Mouse (Mus musculus): Measurements from ENCODE around the gene Tssc4. TPM values are rescaled to one million over a fixed set of nuclear protein-coding genes. Genes with fewer than 3 reads are reported as not detected.

Tssc4 gene
- polyA plus RNA-seq (2014; fragmentation: Nextera tagmentation; extraction: Ambion mirVana) = 59.1 and 60.3 TPM in 2 replicates

DNA sequence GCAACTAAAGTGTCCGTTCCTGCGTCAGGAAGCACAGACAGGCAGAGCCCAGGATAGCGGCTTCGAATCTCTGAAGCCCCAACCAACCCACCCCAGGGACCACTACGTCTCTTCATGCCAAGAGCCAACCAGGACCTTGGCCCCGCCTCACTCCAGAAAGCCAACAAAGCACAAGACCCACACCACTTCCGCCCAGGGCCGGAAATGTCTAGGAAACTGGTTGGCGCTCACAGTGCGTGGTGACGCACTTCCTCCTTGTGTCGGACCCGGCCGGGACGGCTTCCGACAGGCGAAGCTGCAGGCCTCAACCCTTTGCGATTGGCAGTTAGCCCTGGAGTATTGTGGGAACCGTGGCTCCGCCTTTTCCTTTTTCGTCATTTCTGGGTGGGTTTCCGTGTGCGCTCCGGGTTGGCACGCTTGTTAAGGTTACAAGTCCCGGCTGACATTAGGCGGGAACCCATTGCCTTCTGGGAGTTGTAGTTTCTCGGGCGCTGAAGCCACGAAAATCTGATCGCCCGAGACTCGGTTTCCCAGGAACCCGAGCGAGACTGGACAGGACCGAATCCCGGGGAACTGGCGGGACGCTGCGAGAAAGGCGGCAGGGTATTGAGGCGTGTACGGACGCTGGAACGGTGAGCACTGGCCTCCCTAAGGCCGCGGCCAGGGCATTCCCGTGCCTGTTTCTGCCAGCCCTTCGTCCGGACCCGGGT, at the start of gene Tssc4:
Gene Tssc4 (plus strand): TSS at position 368 of the 710 bp plus-strand sequence.
- Histone ChIP-seq H3K4me3 (ENCODE audit: low read depth, low read length) (peak within 1 kb of the TSS; percentile 93), H3K9me3 (ENCODE audit: control insufficient read depth, low read length) (no peaks in the 10 kb centered on the region), H3K36me3 (ENCODE audit: control insufficient read depth, insufficient read depth, low read length) (peaks cover 62% of the 10 kb centered on the region), H3K9ac (ENCODE audit: low read length) (peak within 1 kb of the TSS; percentile 94), H3K4me2 (ENCODE audit: low read length) (peak within 1 kb of the TSS; percentile 82), H3K27me3 (replicated peaks; ENCODE audit: control insufficient read depth, insufficient read depth, low read length) (no peaks in the 10 kb centered on the region), H3K4me1 (replicated peaks; ENCODE audit: control insufficient read depth, insufficient read depth, low read length) (peaks cover 20% of the 10 kb centered on the region), H3K27ac (ENCODE audit: low read depth) (peak within 1 kb of the TSS; percentile 93)
- peak; percentile 92 for ATAC-seq (replicated peaks; ENCODE audit: low FRiP score, low TSS enrichment, low read depth)
- DNase-seq (ENCODE audit: low spot score) = peak; percentile 96
- under 1% methylated on average over 51 of the region's 51 CpGs for WGBS

DNA sequence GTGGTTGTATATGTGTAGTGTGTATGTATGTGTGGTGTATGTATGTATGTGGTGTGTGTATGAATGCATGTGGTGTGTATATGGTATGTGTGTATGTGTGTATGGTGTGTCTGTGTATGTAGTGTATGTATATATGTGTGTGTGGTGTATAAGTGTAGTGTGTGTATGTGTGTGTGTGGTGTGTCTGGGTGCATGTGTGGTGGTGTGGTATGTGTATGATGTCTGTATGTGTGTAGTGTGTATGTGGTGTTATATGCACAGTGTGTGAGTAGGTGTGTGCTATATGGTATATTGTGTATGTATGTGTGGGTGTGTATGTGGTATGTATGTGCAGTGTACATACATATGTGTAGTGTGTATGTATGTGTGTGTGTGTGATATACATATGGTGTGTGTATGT, 49.0 kb upstream of the Tssc4 start:
- Histone ChIP-seq H3K9ac (ENCODE audit: low read length) (no peak overlapping the region), H3K36me3 (ENCODE audit: control insufficient read depth, insufficient read depth, low read length) (no peaks in the 10 kb centered on the region)

DNA sequence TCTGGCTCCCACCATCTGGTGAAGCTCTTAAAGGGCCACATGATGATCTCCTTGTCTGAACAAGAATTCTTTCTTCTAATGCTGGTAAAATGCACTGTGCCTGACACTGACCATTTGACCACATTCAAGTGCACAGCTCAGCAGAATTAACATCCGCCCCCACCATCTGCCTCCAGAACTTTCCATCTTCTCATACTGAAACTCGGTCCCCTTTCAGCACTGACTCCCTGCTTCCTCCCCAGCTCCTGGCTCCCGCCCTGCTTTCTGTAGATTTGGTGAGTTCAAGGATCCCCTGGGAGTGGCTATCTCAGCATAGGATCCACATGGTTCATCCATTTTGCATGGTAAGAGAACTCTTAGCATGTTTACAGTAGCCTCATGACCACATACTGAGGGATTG, 48.3 kb upstream of the Tssc4 start:
- Histone ChIP-seq H3K9ac (ENCODE audit: low read length) (no peak overlapping the region), H3K27me3 (replicated peaks; ENCODE audit: control insufficient read depth, insufficient read depth, low read length) (no peaks in the 10 kb centered on the region; the same call in 1 of the 2 replicates), H3K4me2 (ENCODE audit: low read length) (no peak overlapping the region), H3K4me1 (replicated peaks; ENCODE audit: control insufficient read depth, insufficient read depth, low read length) (peaks cover 7% of the 10 kb centered on the region; the same call in 1 of the 2 replicates), H3K9me3 (ENCODE audit: control insufficient read depth, low read length) (no peaks in the 10 kb centered on the region), H3K4me3 (ENCODE audit: low read depth, low read length) (no peak overlapping the region), H3K27ac (ENCODE audit: low read depth) (no peak overlapping the region), H3K36me3 (ENCODE audit: control insufficient read depth, insufficient read depth, low read length) (no peaks in the 10 kb centered on the region)
- DNase-seq (ENCODE audit: low spot score) (no peak), ATAC-seq (replicated peaks; ENCODE audit: low FRiP score, low TSS enrichment, low read depth) (no peak)
- 83% methylated on average over 3 of the region's 3 CpGs for WGBS

More for the DNA sequence above, 49.0 kb upstream of the Tssc4 start:
- H3K9me3 ChIP-seq (ENCODE audit: control insufficient read depth, low read length) = no peaks in the 10 kb centered on the region
- no peak overlapping the region for H3K4me2 ChIP-seq (ENCODE audit: low read length)
- no peaks in the 10 kb centered on the region; the same call in 1 of the 2 replicates for H3K27me3 ChIP-seq (replicated peaks; ENCODE audit: control insufficient read depth, insufficient read depth, low read length)
- peaks cover 14% of the 10 kb centered on the region for H3K4me1 ChIP-seq (replicated peaks; ENCODE audit: control insufficient read depth, insufficient read depth, low read length)
- no peak overlapping the region for H3K4me3 ChIP-seq (ENCODE audit: low read depth, low read length)
- H3K27ac ChIP-seq (ENCODE audit: low read depth) = no peak overlapping the region
- ATAC-seq (replicated peaks; ENCODE audit: low FRiP score, low TSS enrichment, low read depth) (no peak), DNase-seq (ENCODE audit: low spot score) (no peak)

DNA sequence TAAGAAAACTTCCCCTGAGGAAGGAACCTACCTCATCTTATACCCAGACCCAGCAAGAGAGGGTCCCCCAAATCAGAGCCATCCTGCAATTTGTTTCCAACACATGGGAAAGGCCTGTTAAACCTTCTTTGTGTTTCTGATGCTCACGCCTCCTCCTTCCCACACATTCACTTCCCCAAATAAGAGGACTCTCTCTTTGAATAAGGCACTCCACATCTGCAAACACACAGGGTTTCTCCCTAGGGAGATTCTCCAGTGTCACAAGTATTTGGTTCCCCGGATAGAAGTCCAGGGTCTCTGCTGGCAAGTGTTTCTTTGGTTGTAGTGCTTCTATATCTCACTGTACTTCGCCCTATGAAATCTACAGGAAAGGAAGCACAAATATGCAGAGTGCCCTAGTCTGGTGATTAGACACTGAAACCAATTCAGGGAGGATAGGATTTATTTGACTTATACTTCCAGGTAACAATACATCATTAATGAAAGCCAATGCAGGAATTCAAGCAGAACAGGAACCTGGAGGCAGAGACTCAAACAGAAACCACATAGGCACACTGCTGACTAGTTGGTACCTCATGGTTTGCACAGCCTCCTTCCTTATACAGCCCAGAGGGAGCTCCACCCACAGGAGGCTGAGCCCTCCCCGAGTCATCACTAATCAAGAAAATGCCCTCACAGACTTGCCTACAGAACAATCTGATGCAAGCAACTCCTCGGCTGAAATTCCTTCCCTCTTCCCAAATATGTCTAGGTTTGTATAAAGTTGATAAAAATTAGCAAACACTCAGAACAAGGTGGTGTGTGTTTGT, 47.5 kb upstream of the Tssc4 start:
- 0 out of 2 replicates have a peak, but pooled peaks have one; percentile 50 for ATAC-seq (replicated peaks; ENCODE audit: low FRiP score, low TSS enrichment, low read depth)
- no peak overlapping the region for H3K9ac ChIP-seq (ENCODE audit: low read length)
- 0 out of 2 replicates have a peak, but pooled peaks cover 4% of the 10 kb centered on the region for H3K4me1 ChIP-seq (replicated peaks; ENCODE audit: control insufficient read depth, insufficient read depth, low read length)
- no peak for DNase-seq (ENCODE audit: low spot score)
- H3K4me2 ChIP-seq (ENCODE audit: low read length) = no peak overlapping the region
- H3K27ac ChIP-seq (ENCODE audit: low read depth) = no peak overlapping the region
- no peaks in the 10 kb centered on the region for H3K36me3 ChIP-seq (ENCODE audit: control insufficient read depth, insufficient read depth, low read length)
- H3K4me3 ChIP-seq (ENCODE audit: low read depth, low read length) = no peak overlapping the region
- H3K27me3 ChIP-seq (replicated peaks; ENCODE audit: control insufficient read depth, insufficient read depth, low read length) = no peaks in the 10 kb centered on the region; the same call in 1 of the 2 replicates
- WGBS = 59% methylated on average over 5 of the region's 5 CpGs
- no peaks in the 10 kb centered on the region for H3K9me3 ChIP-seq (ENCODE audit: control insufficient read depth, low read length)

DNA sequence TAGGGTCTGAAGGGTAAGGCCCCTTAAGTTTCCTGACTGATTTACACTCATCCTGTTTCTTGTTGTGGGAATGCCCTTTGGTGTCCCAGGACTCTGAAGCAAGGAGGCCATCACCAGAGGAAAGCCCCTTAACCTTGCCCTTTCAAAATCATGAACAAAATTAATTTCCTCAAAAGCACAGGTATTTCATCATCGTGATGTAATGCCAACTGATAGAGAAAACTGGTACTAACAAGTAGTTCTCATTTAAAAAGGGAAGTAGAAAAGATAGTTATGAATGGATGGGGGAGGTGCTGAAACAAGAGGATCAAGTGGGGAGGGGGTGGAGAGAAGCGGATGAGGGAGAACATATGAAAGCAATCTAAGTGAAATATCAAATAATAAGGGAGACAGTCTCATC, 45.5 kb upstream of the Tssc4 start:
- H3K4me2 ChIP-seq (ENCODE audit: low read length) = no peak overlapping the region
- no peaks in the 10 kb centered on the region; the same call in 1 of the 2 replicates for H3K27me3 ChIP-seq (replicated peaks; ENCODE audit: control insufficient read depth, insufficient read depth, low read length)
- H3K9ac ChIP-seq (ENCODE audit: low read length) = no peak overlapping the region
- no peaks in the 10 kb centered on the region for H3K9me3 ChIP-seq (ENCODE audit: control insufficient read depth, low read length)
- 77% methylated on average over 2 of the region's 2 CpGs for WGBS
- no peaks in the 10 kb centered on the region for H3K36me3 ChIP-seq (ENCODE audit: control insufficient read depth, insufficient read depth, low read length)
- H3K27ac ChIP-seq (ENCODE audit: low read depth) = no peak overlapping the region
- H3K4me3 ChIP-seq (ENCODE audit: low read depth, low read length) = no peak overlapping the region
- no peak for ATAC-seq (replicated peaks; ENCODE audit: low FRiP score, low TSS enrichment, low read depth)
- no peaks in the 10 kb centered on the region for H3K4me1 ChIP-seq (replicated peaks; ENCODE audit: control insufficient read depth, insufficient read depth, low read length)
- DNase-seq (ENCODE audit: low spot score) = no peak

DNA sequence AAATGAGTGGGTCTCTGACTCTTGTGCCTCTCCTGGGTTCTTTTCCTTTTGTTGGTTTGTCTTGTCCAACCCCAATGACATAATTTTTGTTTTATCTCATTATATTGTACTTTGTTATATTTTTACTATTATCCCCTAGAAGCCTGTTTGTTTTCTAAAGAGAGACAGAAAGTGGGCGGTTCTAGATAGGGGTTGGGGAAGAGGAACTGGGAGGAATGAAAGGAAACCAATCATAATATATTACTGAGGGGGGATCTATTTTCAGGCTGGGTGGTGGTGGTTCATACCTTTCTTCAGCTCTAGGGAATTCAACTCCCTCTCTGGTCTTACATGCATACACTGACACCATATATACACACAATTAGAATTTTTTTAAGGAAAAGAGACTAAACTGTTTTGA, 44.8 kb upstream of the Tssc4 start:
- ATAC-seq (replicated peaks; ENCODE audit: low FRiP score, low TSS enrichment, low read depth) (no peak), DNase-seq (ENCODE audit: low spot score) (no peak)
- no peaks in the 10 kb centered on the region for H3K9me3 ChIP-seq (ENCODE audit: control insufficient read depth, low read length)
- H3K9ac ChIP-seq (ENCODE audit: low read length) = no peak overlapping the region
- H3K27me3 ChIP-seq (replicated peaks; ENCODE audit: control insufficient read depth, insufficient read depth, low read length) = no peaks in the 10 kb centered on the region; the same call in 1 of the 2 replicates
- no peaks in the 10 kb centered on the region for H3K4me1 ChIP-seq (replicated peaks; ENCODE audit: control insufficient read depth, insufficient read depth, low read length)
- H3K4me3 ChIP-seq (ENCODE audit: low read depth, low read length) = no peak overlapping the region
- WGBS = 95% methylated on average over 1 of the region's 1 CpGs
- H3K27ac ChIP-seq (ENCODE audit: low read depth) = no peak overlapping the region
- H3K4me2 ChIP-seq (ENCODE audit: low read length) = no peak overlapping the region
- no peaks in the 10 kb centered on the region for H3K36me3 ChIP-seq (ENCODE audit: control insufficient read depth, insufficient read depth, low read length)

DNA sequence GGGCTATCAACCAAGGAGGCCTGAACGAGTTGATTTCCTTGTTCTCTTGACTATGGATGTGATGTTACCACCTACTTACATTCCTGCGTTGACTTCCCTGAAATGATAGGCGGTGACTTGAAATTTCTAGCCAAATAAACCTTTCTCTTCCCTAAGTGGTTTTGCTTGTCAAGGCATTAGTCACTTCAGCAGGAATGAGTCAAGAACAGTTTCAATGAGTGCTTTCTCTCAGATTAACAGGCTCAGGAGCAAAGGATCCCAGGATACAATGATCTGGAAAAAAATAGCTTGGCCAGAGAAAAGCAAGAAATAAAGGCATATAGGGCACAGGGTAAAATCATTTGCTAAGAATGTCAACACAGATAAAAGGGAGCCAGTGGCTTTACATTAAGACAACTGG, 43.6 kb upstream of the Tssc4 start:
- H3K27ac ChIP-seq (ENCODE audit: low read depth) = no peak overlapping the region
- no peak for ATAC-seq (replicated peaks; ENCODE audit: low FRiP score, low TSS enrichment, low read depth)
- no peak overlapping the region for H3K4me3 ChIP-seq (ENCODE audit: low read depth, low read length)
- no peaks in the 10 kb centered on the region; the same call in 1 of the 2 replicates for H3K27me3 ChIP-seq (replicated peaks; ENCODE audit: control insufficient read depth, insufficient read depth, low read length)
- no peak for DNase-seq (ENCODE audit: low spot score)
- WGBS = 88% methylated on average over 3 of the region's 3 CpGs
- no peaks in the 10 kb centered on the region for H3K9me3 ChIP-seq (ENCODE audit: control insufficient read depth, low read length)
- no peaks in the 10 kb centered on the region for H3K36me3 ChIP-seq (ENCODE audit: control insufficient read depth, insufficient read depth, low read length)
- H3K4me1 ChIP-seq (replicated peaks; ENCODE audit: control insufficient read depth, insufficient read depth, low read length) = no peaks in the 10 kb centered on the region
- no peak overlapping the region for H3K4me2 ChIP-seq (ENCODE audit: low read length)
- H3K9ac ChIP-seq (ENCODE audit: low read length) = no peak overlapping the region

DNA sequence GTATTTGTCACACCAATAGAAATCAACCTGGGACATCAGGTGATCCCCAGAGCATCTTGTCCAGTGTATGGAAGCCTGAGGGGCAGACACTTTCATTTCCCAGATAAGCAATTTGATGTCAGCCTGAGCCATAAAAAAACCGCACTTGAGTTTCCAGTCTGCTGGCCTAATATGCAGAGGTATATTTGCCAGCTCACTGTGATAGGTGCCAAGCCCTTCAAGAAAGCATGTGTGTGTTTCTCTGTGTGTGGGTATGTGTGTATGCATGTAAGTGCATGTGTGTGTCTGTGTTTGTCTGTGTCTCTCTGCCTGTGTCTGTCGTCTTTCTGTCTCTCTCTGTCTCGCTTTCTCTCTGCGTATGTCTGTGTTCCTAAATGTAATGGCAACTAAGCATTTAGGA, 41.9 kb upstream of the Tssc4 start:
- no peak overlapping the region for H3K4me2 ChIP-seq (ENCODE audit: low read length)
- no peak overlapping the region for H3K4me3 ChIP-seq (ENCODE audit: low read depth, low read length)
- no peak overlapping the region for H3K27ac ChIP-seq (ENCODE audit: low read depth)
- no peaks in the 10 kb centered on the region for H3K9me3 ChIP-seq (ENCODE audit: control insufficient read depth, low read length)
- H3K9ac ChIP-seq (ENCODE audit: low read length) = no peak overlapping the region
- DNase-seq (ENCODE audit: low spot score) (no peak), ATAC-seq (replicated peaks; ENCODE audit: low FRiP score, low TSS enrichment, low read depth) (no peak)
- H3K4me1 ChIP-seq (replicated peaks; ENCODE audit: control insufficient read depth, insufficient read depth, low read length) = no peaks in the 10 kb centered on the region
- H3K27me3 ChIP-seq (replicated peaks; ENCODE audit: control insufficient read depth, insufficient read depth, low read length) = no peaks in the 10 kb centered on the region; the same call in 1 of the 2 replicates
- 86% methylated on average over 4 of the region's 4 CpGs for WGBS
- no peaks in the 10 kb centered on the region for H3K36me3 ChIP-seq (ENCODE audit: control insufficient read depth, insufficient read depth, low read length)

Data from intestine, embryonic 14.5 days (tissue).